Mouse (Mus musculus) layer of hippocampus, postnatal 10 days (tissue): ENCODE data around the gene Gba. TPM values are rescaled to one million over a fixed set of nuclear protein-coding genes. Genes with fewer than 3 reads are reported as not detected.

ENCODE experiments used
- DNase-seq, 2 experiments: peaks; one replicate each; pipeline ENCODE4 v3.0.0; 2021; ENCODE audit warnings: low spot score in 2 of 2
- total RNA-seq, 2 experiments: library from RNA; stranded (reverse); gene quantifications; 2 replicates each; pipeline ENCODE4 v1.2.3; 2021

Gene Gba
- total RNA-seq, 2 experiments from 2014 or later = 57.9 to 58.7 TPM

- DNase-seq = no peak
Measured at GRCm38 (mm10) chr3:89182531-89183057, 20.1 kb upstream of the Gba start.

- DNase-seq = peak; percentile 86 to 91
Measured at GRCm38 (mm10) chr3:89183058-89183958, 19.4 kb upstream of the Gba start, which contains the start of gene Fam189b. TSS of gene Fam189b (plus strand) at chr3:89183143.

- DNase-seq = peak; percentile 60 to 69
Measured at GRCm38 (mm10) chr3:89183959-89184315, 18.8 kb upstream of the Gba start.

GRCm38 (mm10) chr3:89187197-89187596, 15.5 kb upstream of the Gba start:
- no peak for DNase-seq

GRCm38 (mm10) chr3:89187690-89188477, 14.8 kb upstream of the Gba start:
- DNase-seq = no peak

- DNase-seq = no peak
Measured at GRCm38 (mm10) chr3:89188478-89188875, 14.3 kb upstream of the Gba start.

GRCm38 (mm10) chr3:89190436-89190835, 12.3 kb upstream of the Gba start:
- no peak for DNase-seq

- DNase-seq = no peak
Measured at GRCm38 (mm10) chr3:89193351-89193750, 9.4 kb upstream of the Gba start.

GRCm38 (mm10) chr3:89193853-89194252, 8.9 kb upstream of the Gba start:
- DNase-seq = no peak

- DNase-seq = peak; percentile 71 to 85
Measured at GRCm38 (mm10) chr3:89195979-89196877, 6.5 kb upstream of the Gba start.

- DNase-seq = no peak
Measured at GRCm38 (mm10) chr3:89199839-89200238, 2.9 kb upstream of the Gba start.

GRCm38 (mm10) chr3:89203142-89203514, 400 bp downstream of the Gba start:
- no peak for DNase-seq

- DNase-seq = no peak
Measured at GRCm38 (mm10) chr3:89206079-89206478, 3.4 kb downstream of the Gba start.

GRCm38 (mm10) chr3:89206695-89207094, 4.0 kb downstream of the Gba start:
- DNase-seq = no peak

GRCm38 (mm10) chr3:89208075-89208657, 5.4 kb downstream of the Gba start:
- DNase-seq = no peak

GRCm38 (mm10) chr3:89208736-89209135, 6.0 kb downstream of the Gba start:
- no peak for DNase-seq

GRCm38 (mm10) chr3:89209731-89210130, 7.0 kb downstream of the Gba start:
- no peak for DNase-seq

- DNase-seq = no peak
Measured at GRCm38 (mm10) chr3:89210162-89210561, 7.4 kb downstream of the Gba start.

GRCm38 (mm10) chr3:89210731-89211130, 8.0 kb downstream of the Gba start:
- DNase-seq = peak in 1 of 2 experiments; percentile 26

- peak; percentile 90 to 92 for DNase-seq
Measured at GRCm38 (mm10) chr3:89213803-89214530, 11.2 kb downstream of the Gba start.
